In the genomic region with DNA sequence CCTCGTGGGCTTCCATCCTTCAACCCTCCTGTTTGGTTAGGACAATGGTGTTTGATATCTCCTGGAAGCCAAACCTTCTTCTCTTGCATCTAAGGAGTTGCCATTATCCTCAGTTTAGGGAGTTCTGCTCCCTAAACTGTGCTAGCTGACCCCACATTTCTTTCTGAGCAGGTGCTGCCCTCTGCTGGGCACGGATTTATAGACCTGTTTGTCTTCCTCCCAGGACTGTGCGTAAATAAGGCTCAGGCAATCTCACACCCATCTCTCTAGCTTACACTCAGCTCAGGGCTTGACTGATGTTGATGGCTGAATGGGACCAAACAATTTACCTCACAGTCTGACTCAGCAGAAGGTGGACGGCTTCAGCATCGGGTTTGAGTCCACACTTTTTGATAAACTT, we compare ENCODE assay signal across 8 mouse cellular contexts. TPM values are rescaled to one million over a fixed set of nuclear protein-coding genes. Genes with fewer than 3 reads are reported as not detected.
DNase-seq lines count a peak whose midpoint lies in the region; ATAC-seq and TF ChIP-seq lines count a peak whose summit lies in the region.
"Had no signal": no experiment of that assay in that cellular context is flagged by ENCODE, and none has a peak within 500 bp of the region (broad histone marks: within the 10 kb centered on the region; RNA-seq: fewer than 3 reads in every experiment).

No protein-coding gene starts in this region.

- ATAC-seq in liver, embryonic 14.5 days (ENCODE audit: insufficient read depth): no peak

- H3K9me3 ChIP-seq in liver, embryonic 14.5 days (ENCODE audit: control insufficient read depth, low read length): no peaks in the 10 kb centered on the region; the same call in 1 of the 2 replicates

- DNase-seq in ovary, postnatal 10 days (ENCODE audit: low spot score): peak; percentile 22
- no peak for DNase-seq in ovary, adult 18-20 months (ENCODE audit: low spot score)
- DNase-seq in adrenal gland, adult (ENCODE audit: inconsistent age in 2 of 2, low spot score in 1 of 2): peak; percentile 58 to 87
- peak; percentile 69 for DNase-seq in embryo, embryonic 11 days
- peak; percentile 19 to 66 for DNase-seq in kidney, adult 8-10 months
- peak; percentile 31 to 32 (median 31) for DNase-seq in liver, embryonic 14.5 days (ENCODE audit: low read depth in 3 of 3, low spot score in 3 of 3)
- peak; percentile 77 for DNase-seq in right cerebral cortex, postnatal 4 days

- no peak overlapping the region for H3K9ac ChIP-seq in liver, embryonic 14.5 days (replicated peaks)
- H3K9ac ChIP-seq: neural tube, embryonic 12.5 days had no signal

- H3K4me2 ChIP-seq in liver, embryonic 14.5 days (ENCODE audit: low read depth): no peak overlapping the region
- H3K4me2 ChIP-seq: neural tube, embryonic 12.5 days had no signal

- TF ChIP-seq CTCF in liver, embryonic 14.5 days (IDR thresholded peaks at IDR 0.05; ENCODE audit: low read depth): peak; percentile 84

- no peak for TF ChIP-seq EP300 in liver, embryonic 14.5 days (IDR thresholded peaks at IDR 0.05; ENCODE audit: low read depth)

- no peak overlapping the region for H3K27ac ChIP-seq in liver, embryonic 14.5 days
- H3K27ac ChIP-seq: neural tube, embryonic 12.5 days had no signal

- H3K36me3 ChIP-seq in liver, embryonic 14.5 days (replicated peaks; ENCODE audit: control insufficient read depth, insufficient read depth, low read depth): no peaks in the 10 kb centered on the region
- H3K36me3 ChIP-seq: neural tube, embryonic 12.5 days had no signal

- H3K27me3 ChIP-seq in liver, embryonic 14.5 days (ENCODE audit: control insufficient read depth, insufficient read depth, low read length): no peaks in the 10 kb centered on the region
- H3K27me3 ChIP-seq: neural tube, embryonic 12.5 days had no signal

- WGBS in liver, embryonic 14.5 days (ENCODE audit: insufficient replicate concordance): 28% methylated on average over 5 of the region's 5 CpGs

- no peaks in the 10 kb centered on the region for H3K4me1 ChIP-seq in liver, embryonic 14.5 days (replicated peaks; ENCODE audit: control insufficient read depth in 2 of 2, insufficient read depth in 2 of 2, low read length in 1 of 2)
- H3K4me1 ChIP-seq: neural tube, embryonic 12.5 days had no signal

- H3K4me3 ChIP-seq in liver, embryonic 14.5 days (ENCODE audit: insufficient read depth in 1 of 2, low read depth in 2 of 2, low read length in 2 of 2): no peak overlapping the region
- H3K4me3 ChIP-seq: neural tube, embryonic 12.5 days had no signal

RNA-seq across cellular contexts. Expression of gene Mobp, which starts 21.8 kb away (rescaled TPM):
- polyA plus RNA-seq in liver, embryonic 14.5 days (2012; rRNA removed): 0.01 TPM in 1 of 2 replicates, not detected in the other
- polyA plus RNA-seq in liver, embryonic 14.5 days (2014; fragmentation: Nextera tagmentation; extraction: Ambion mirVana): not detected in 2 replicates

RNA-seq across cellular contexts. Expression of gene Rpsa, which starts 43.8 kb away (rescaled TPM):
- 1,110 and 1,446 TPM in 2 replicates for polyA plus RNA-seq in liver, embryonic 14.5 days (2012; rRNA removed)
- 1,498 and 1,559 TPM in 2 replicates for polyA plus RNA-seq in liver, embryonic 14.5 days (2014; fragmentation: Nextera tagmentation; extraction: Ambion mirVana)
